Mouse (Mus musculus) myocyte (in vitro differentiated cells): Measurements from ENCODE around the gene Mia.

Source experiments
- E2F4 ChIP-seq: IDR thresholded peaks from one replicate; pipeline ENCODE4 v1.6.1; 2011; ENCODE audit warnings: mild to moderate bottlenecking, control low read depth, moderate library complexity; ENCODE audit not compliant: insufficient read depth
- MAX ChIP-seq: IDR thresholded peaks from one replicate; pipeline ENCODE4 v1.6.1; 2011; ENCODE audit warnings: low read depth, mild to moderate bottlenecking, control low read depth
- POLR2A ChIP-seq: IDR thresholded peaks from one replicate; pipeline ENCODE4 v1.6.1; 2011; ENCODE audit warnings: low read depth, mild to moderate bottlenecking, control low read depth, moderate library complexity; ENCODE audit not compliant: insufficient read length
- POLR2AphosphoS2 ChIP-seq: IDR thresholded peaks from one replicate; pipeline ENCODE4 v1.6.1; 2011; ENCODE audit warnings: low read depth, control low read depth; ENCODE audit not compliant: insufficient read length
- TCF12 ChIP-seq: IDR thresholded peaks from one replicate; pipeline ENCODE4 v1.6.1; 2011; ENCODE audit warnings: mild to moderate bottlenecking, control low read depth; ENCODE audit not compliant: poor library complexity, insufficient read depth, severe bottlenecking
- TCF3 ChIP-seq: IDR thresholded peaks from one replicate; pipeline ENCODE4 v1.6.1; 2011; ENCODE audit warnings: low read depth, control low read depth; ENCODE audit not compliant: insufficient read length
- USF1 ChIP-seq: IDR thresholded peaks from one replicate; pipeline ENCODE4 v1.6.1; 2011; ENCODE audit warnings: low read depth, mild to moderate bottlenecking, control low read depth, moderate library complexity

DNA sequence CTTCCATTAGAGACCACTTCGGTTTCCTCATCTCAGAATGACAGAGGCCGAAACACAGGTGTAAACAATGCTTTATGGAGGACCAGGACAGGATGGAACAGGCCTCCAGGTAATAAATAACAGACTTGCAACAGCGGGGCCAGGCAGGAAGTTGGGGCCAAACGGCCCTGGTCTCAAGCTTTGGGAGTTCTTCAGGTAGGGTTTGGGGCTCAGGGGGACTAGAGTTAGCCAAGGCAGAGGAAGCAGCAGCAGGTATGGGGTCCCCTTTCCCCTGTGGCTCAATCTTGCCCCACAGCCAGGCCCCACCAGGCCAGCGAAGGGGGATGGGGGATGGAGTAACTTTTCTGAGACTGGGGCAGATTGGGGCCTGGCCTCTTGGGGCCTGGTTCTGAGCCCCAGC, 12.6 kb downstream of the Mia start:
- no peak for TF ChIP-seq POLR2AphosphoS2
- no peak for TF ChIP-seq POLR2A
- no peak for TF ChIP-seq TCF3
- no peak for TF ChIP-seq USF1
- no peak for TF ChIP-seq E2F4
- TF ChIP-seq MAX, result no peak
- no peak for TF ChIP-seq TCF12
